Comparison of ENCODE assay signal across 12 mouse cellular contexts in genomic region chr10:120826795-120827669, GRCm38 (mm10).
DNase-seq lines count a peak whose midpoint lies in the region; ATAC-seq and TF ChIP-seq lines count a peak whose summit lies in the region.
"Had no signal": no experiment of that assay in that cellular context is flagged by ENCODE, and none has a peak within 500 bp of the region (broad histone marks: within the 10 kb centered on the region; RNA-seq: fewer than 3 reads in every experiment).

No protein-coding gene starts in this region.

- TF ChIP-seq EP300 in heart, postnatal 0 days (IDR thresholded peaks at IDR 0.05; ENCODE audit: low read depth), result no peak
- peak; percentile 86 to 91 for TF ChIP-seq EP300 in MEL (IDR thresholded peaks at IDR 0.05; ENCODE audit: low read depth in 1 of 2, low read length in 2 of 2)

- H3K79me2 ChIP-seq in MEL (ENCODE audit: control insufficient read depth, insufficient read depth, low read length, poor library complexity), result no peaks in the 10 kb centered on the region

- no peaks in the 10 kb centered on the region for H3K27me3 ChIP-seq in heart, postnatal 0 days (ENCODE audit: control insufficient read depth, insufficient read depth, low read length)
- no peaks in the 10 kb centered on the region for H3K27me3 ChIP-seq in MEL (ENCODE audit: control insufficient read depth in 1 of 2, insufficient read depth in 2 of 2, low read length in 2 of 2)
- H3K27me3 ChIP-seq in forebrain, embryonic 11.5 days (ENCODE audit: control insufficient read depth, insufficient read depth, low read length), result no peaks in the 10 kb centered on the region
- no peaks in the 10 kb centered on the region for H3K27me3 ChIP-seq in intestine, postnatal 0 days (replicated peaks; ENCODE audit: control insufficient read depth, insufficient read depth, low read length)
- H3K27me3 ChIP-seq: neural tube, embryonic 12.5 days had no signal

- peak overlapping the region; percentile 0; the same call in 1 of the 2 replicates for H3K4me3 ChIP-seq in heart, postnatal 0 days (ENCODE audit: low read depth, low read length)
- peak overlapping the region; percentile 1 to 55; a peak in 3 of 4 replicates for H3K4me3 ChIP-seq in MEL (ENCODE audit: control insufficient read depth in 1 of 2, insufficient read depth in 1 of 2, low read depth in 2 of 2, low read length in 2 of 2)
- H3K4me3 ChIP-seq in forebrain, embryonic 11.5 days (ENCODE audit: low read depth, low read length), result peak overlapping the region; percentile 16; the same call in 1 of the 2 replicates
- no peak overlapping the region for H3K4me3 ChIP-seq in intestine, postnatal 0 days (ENCODE audit: low read depth, low read length)
- H3K4me3 ChIP-seq: midbrain, embryonic 10.5 days; neural tube, embryonic 12.5 days had no signal

- peak overlapping the region; percentile 20; the same call in 1 of the 2 replicates for H3K4me2 ChIP-seq in heart, postnatal 0 days (ENCODE audit: low read depth, low read length)
- peak overlapping the region; percentile 26; the same call in 1 of the 2 replicates for H3K4me2 ChIP-seq in forebrain, embryonic 11.5 days (ENCODE audit: low read depth, low read length, severe bottlenecking)
- H3K4me2 ChIP-seq in intestine, postnatal 0 days (replicated peaks; ENCODE audit: low read depth), result no peak overlapping the region
- H3K4me2 ChIP-seq: neural tube, embryonic 12.5 days had no signal

- TF ChIP-seq RAD21 in MEL (IDR thresholded peaks at IDR 0.05; ENCODE audit: low read depth, low read length), result no peak; the same call in 1 of the 2 replicates

- H3K36me3 ChIP-seq in heart, postnatal 0 days (replicated peaks; ENCODE audit: control insufficient read depth, insufficient read depth, low read length), result peaks cover 53% of the 10 kb centered on the region
- H3K36me3 ChIP-seq in MEL (ENCODE audit: control insufficient read depth in 1 of 2, insufficient read depth in 2 of 2, low read length in 2 of 2), result peaks cover 0 to 9% of the 10 kb centered on the region in 2 experiments; a peak in 2 of 4 replicates
- no peaks in the 10 kb centered on the region for H3K36me3 ChIP-seq in forebrain, embryonic 11.5 days (ENCODE audit: control insufficient read depth, insufficient read depth, low read length)
- no peaks in the 10 kb centered on the region; the same call in 1 of the 2 replicates for H3K36me3 ChIP-seq in intestine, postnatal 0 days (ENCODE audit: control insufficient read depth, insufficient read depth)
- H3K36me3 ChIP-seq: midbrain, embryonic 10.5 days; neural tube, embryonic 12.5 days had no signal

- TF ChIP-seq CTCF in heart, postnatal 0 days (IDR thresholded peaks at IDR 0.05; ENCODE audit: low read depth), result no peak
- TF ChIP-seq CTCF in MEL (IDR thresholded peaks at IDR 0.05 in 2 of 3, conservative IDR thresholded peaks at IDR 0.05 in 1 of 3; ENCODE audit: control insufficient read depth in 1 of 3, insufficient read depth in 1 of 3, low read depth in 2 of 3, low read length in 3 of 3, poor library complexity in 1 of 3, severe bottlenecking in 1 of 3), result no peak
- no peak for TF ChIP-seq CTCF in intestine, postnatal 0 days (IDR thresholded peaks at IDR 0.05; ENCODE audit: low read depth)

- peak; percentile 75 for ATAC-seq in heart, postnatal 0 days (ENCODE audit: insufficient read depth, low read depth)
- ATAC-seq in forebrain, embryonic 11.5 days (replicated peaks; ENCODE audit: low FRiP score), result no peak; the same call in 1 of the 2 replicates
- ATAC-seq in megakaryocyte, adult 5-6 weeks (ENCODE audit: poor library complexity, severe bottlenecking), result peak; percentile 93
- no peak for ATAC-seq in intestine, postnatal 0 days

- no peak for DNase-seq in heart, postnatal 0 days (ENCODE audit: low spot score)
- DNase-seq in heart, adult 18-20 months, result no peak
- DNase-seq in MEL (ENCODE audit: low read depth, low spot score), result peak; percentile 91
- DNase-seq in forebrain, embryonic 11.5 days (ENCODE audit: low spot score), result no peak
- DNase-seq in lung, adult 18-20 months, result no peak
- no peak for DNase-seq in layer of hippocampus, postnatal 14 days (ENCODE audit: low spot score in 2 of 2)
- DNase-seq: gastrocnemius, postnatal 25 days; right cerebral cortex, postnatal 14 days had no signal

- H3K4me1 ChIP-seq in heart, postnatal 0 days (ENCODE audit: control insufficient read depth, insufficient read depth), result no peaks in the 10 kb centered on the region
- H3K4me1 ChIP-seq in MEL (ENCODE audit: control insufficient read depth in 1 of 2, insufficient read depth in 2 of 2, low read length in 2 of 2), result peaks cover 4 to 16% of the 10 kb centered on the region in 2 experiments
- H3K4me1 ChIP-seq in forebrain, embryonic 11.5 days (replicated peaks; ENCODE audit: control insufficient read depth, insufficient read depth, low read length), result peaks cover 2% of the 10 kb centered on the region; the same call in 1 of the 2 replicates
- H3K4me1 ChIP-seq in intestine, postnatal 0 days (replicated peaks; ENCODE audit: control insufficient read depth, insufficient read depth, low read length), result no peaks in the 10 kb centered on the region

- 53% methylated on average over 27 of the region's 27 CpGs for WGBS in heart, postnatal 0 days
- WGBS in forebrain, embryonic 11.5 days, result 71% methylated on average over 27 of the region's 27 CpGs
- 82% methylated on average over 27 of the region's 27 CpGs for WGBS in intestine, postnatal 0 days

- H3K27ac ChIP-seq in heart, postnatal 0 days (ENCODE audit: low read depth), result no peak overlapping the region
- H3K27ac ChIP-seq in MEL (ENCODE audit: control insufficient read depth, low read depth, low read length), result peak overlapping the region; percentile 70
- peak overlapping the region; percentile 75 for H3K27ac ChIP-seq in forebrain, embryonic 11.5 days (ENCODE audit: low read depth, low read length)
- no peak overlapping the region for H3K27ac ChIP-seq in intestine, postnatal 0 days (ENCODE audit: low read depth, low read length)
- H3K27ac ChIP-seq: neural tube, embryonic 12.5 days had no signal

- no peak overlapping the region for H3K9ac ChIP-seq in heart, postnatal 0 days (replicated peaks; ENCODE audit: low read depth, low read length)
- H3K9ac ChIP-seq in MEL (ENCODE audit: control insufficient read depth, low read depth, low read length, poor library complexity, severe bottlenecking), result peak overlapping the region; percentile 18
- H3K9ac ChIP-seq in forebrain, embryonic 11.5 days (ENCODE audit: low read length), result peak overlapping the region; percentile 5; the same call in 1 of the 2 replicates
- no peak overlapping the region for H3K9ac ChIP-seq in intestine, postnatal 0 days (ENCODE audit: low read depth, low read length)
- H3K9ac ChIP-seq: neural tube, embryonic 12.5 days had no signal

- no peaks in the 10 kb centered on the region for H3K9me3 ChIP-seq in heart, postnatal 0 days (replicated peaks; ENCODE audit: control insufficient read depth, low read length)
- H3K9me3 ChIP-seq in MEL (replicated peaks; ENCODE audit: insufficient read depth, low read length), result no peaks in the 10 kb centered on the region
- no peaks in the 10 kb centered on the region for H3K9me3 ChIP-seq in forebrain, embryonic 11.5 days (ENCODE audit: control insufficient read depth, low read length)
- H3K9me3 ChIP-seq in intestine, postnatal 0 days (ENCODE audit: control insufficient read depth), result no peaks in the 10 kb centered on the region
- H3K9me3 ChIP-seq: midbrain, embryonic 10.5 days; neural tube, embryonic 12.5 days had no signal

- no peak for TF ChIP-seq POLR2A in MEL (IDR thresholded peaks at IDR 0.05; ENCODE audit: control insufficient read depth in 1 of 2, insufficient read depth in 1 of 2, low read depth in 1 of 2, low read length in 2 of 2, poor library complexity in 1 of 2)

TF ChIP-seq in MEL, 35 proteins besides CTCF, POLR2A, EP300 and RAD21 (continues in another document):
- TF ChIP-seq E2F4 (IDR thresholded peaks at IDR 0.05; ENCODE audit: borderline replicate concordance, low read depth, low read length) (peak; percentile 79; the same call in 1 of the 2 replicates), ELF1 (IDR thresholded peaks at IDR 0.05; ENCODE audit: low read depth, low read length) (peak; percentile 54; the same call in 1 of the 2 replicates), MAZ (IDR thresholded peaks at IDR 0.05; ENCODE audit: low read depth, low read length) (0 out of 2 replicates have a peak, but pooled peaks have one; percentile 56), BHLHE40 (IDR thresholded peaks at IDR 0.05; ENCODE audit: borderline replicate concordance, low read depth, low read length) (peak; percentile 32; the same call in 1 of the 2 replicates), JUND (IDR thresholded peaks at IDR 0.05; ENCODE audit: low read depth, low read length) (peak; percentile 65; the same call in 1 of the 2 replicates), ETS1 (IDR thresholded peaks at IDR 0.05; ENCODE audit: low read depth, low read length) (peak; percentile 92), GABPA (IDR thresholded peaks at IDR 0.05; ENCODE audit: low read depth, low read length) (peak; percentile 95), MYC (IDR thresholded peaks at IDR 0.05; ENCODE audit: low read depth, low read length) (peak; percentile 71; the same call in 1 of the 2 replicates), MAX (IDR thresholded peaks at IDR 0.05; ENCODE audit: low read length) (peak; percentile 98), ZKSCAN1 (IDR thresholded peaks at IDR 0.05; ENCODE audit: low read depth, low read length) (no peak), USF1 (IDR thresholded peaks at IDR 0.05; ENCODE audit: low read depth, low read length) (peak; percentile 60; the same call in 1 of the 2 replicates), TCF12 (IDR thresholded peaks at IDR 0.05; ENCODE audit: low read depth, low read length) (peak; percentile 73; the same call in 1 of the 2 replicates), POLR2AphosphoS5 (IDR thresholded peaks at IDR 0.05; ENCODE audit: borderline replicate concordance, low read depth, low read length) (no peak), MXI1 (IDR thresholded peaks at IDR 0.05; ENCODE audit: low read depth, low read length) (peak; percentile 73), USF2 (IDR thresholded peaks at IDR 0.05; ENCODE audit: borderline replicate concordance in 1 of 2, insufficient read depth in 1 of 2, low read depth in 1 of 2, low read length in 2 of 2) (no peak), TBP (IDR thresholded peaks at IDR 0.05; ENCODE audit: low read depth, low read length) (peak; percentile 46; the same call in 1 of the 2 replicates), UBTF (IDR thresholded peaks at IDR 0.05; ENCODE audit: borderline replicate concordance, insufficient read depth, low read depth, low read length) (no peak), TAL1 (IDR thresholded peaks at IDR 0.05; ENCODE audit: low read length) (no peak), MYB (IDR thresholded peaks at IDR 0.05; ENCODE audit: low read depth, low read length) (peak; percentile 78), ZMIZ1 (IDR thresholded peaks at IDR 0.05; ENCODE audit: low read depth, low read length) (no peak), SIN3A (IDR thresholded peaks at IDR 0.05; ENCODE audit: low read length) (peak; percentile 87), ZNF384 (IDR thresholded peaks at IDR 0.05; ENCODE audit: low read depth, low read length) (no peak), CHD2 (IDR thresholded peaks at IDR 0.05; ENCODE audit: low read length) (no peak)

Comparison
In these comparisons a context has a peak if more than half of its experiments do, and no peak if none do; other contexts are left out.
1. ATAC-seq: peak in heart, postnatal 0 days (single experiment) and megakaryocyte, adult 5-6 weeks (single experiment); none in forebrain, embryonic 11.5 days (single experiment) and intestine, postnatal 0 days (single experiment).
2. H3K27ac ChIP-seq: peak in MEL (single experiment) and forebrain, embryonic 11.5 days (single experiment); none in heart, postnatal 0 days (single experiment) and intestine, postnatal 0 days (single experiment).
3. H3K9ac ChIP-seq: peak in MEL (single experiment) and forebrain, embryonic 11.5 days (single experiment); none in heart, postnatal 0 days (single experiment) and intestine, postnatal 0 days (single experiment).